Mouse (Mus musculus) embryonic facial prominence, embryonic 13.5 days (tissue): ENCODE data around the gene Ube2m. TPM values are rescaled to one million over a fixed set of nuclear protein-coding genes. Genes with fewer than 3 reads are reported as not detected.
A peak's percentile ranks its signal among the peaks of the same experiment; 100 is the strongest.
"Not testable (repeated sequence)": the region's sequence is repeated elsewhere in the genome, so short reads cannot be mapped to it uniquely, and the experiment has no call there.

Experiments
- ATAC-seq: fragments of 200-750 bp; cut with Nextera tagmentation; 2 replicates; pipeline ENCODE4 v1.8.0; 2017; ENCODE audit warnings: low read depth; ENCODE audit not compliant: insufficient number of reproducible peaks, insufficient read depth, low FRiP score, low TSS enrichment
- H3K27ac ChIP-seq: fragments of 300-500 bp; sonication (generic); 2 replicates; pipeline ENCODE4 v1.5.1; 2015; ENCODE audit warnings: moderate library complexity, mild to moderate bottlenecking, inconsistent platforms
- H3K27me3 ChIP-seq: fragments of 300-500 bp; sonication (generic); 2 replicates; pipeline ENCODE4 v1.6.1; 2015; ENCODE audit warnings: mild to moderate bottlenecking, inconsistent platforms
- H3K36me3 ChIP-seq: fragments of 300-500 bp; sonication (generic); 2 replicates; pipeline ENCODE4 v1.6.1; 2015; ENCODE audit warnings: mild to moderate bottlenecking, inconsistent platforms
- H3K4me1 ChIP-seq: fragments of 300-500 bp; sonication (generic); 2 replicates; pipeline ENCODE4 v1.6.1; 2015; ENCODE audit warnings: inconsistent platforms
- H3K4me2 ChIP-seq: fragments of 300-500 bp; sonication (generic); 2 replicates; pipeline ENCODE4 v1.6.1; 2015; ENCODE audit warnings: moderate library complexity, mild to moderate bottlenecking, inconsistent platforms
- H3K4me3 ChIP-seq: fragments of 300-500 bp; sonication (generic); 2 replicates; pipeline ENCODE4 v1.5.1; 2015; ENCODE audit warnings: mild to moderate bottlenecking, inconsistent platforms
- H3K9ac ChIP-seq: fragments of 300-500 bp; sonication (generic); 2 replicates; pipeline ENCODE4 v1.6.1; 2015; ENCODE audit warnings: mild to moderate bottlenecking, inconsistent platforms
- H3K9me3 ChIP-seq: fragments of 300-500 bp; sonication (generic); 2 replicates; pipeline ENCODE4 v1.6.1; 2016; ENCODE audit warnings: inconsistent platforms
- WGBS: fragments of 180-500 bp; shearing (Covaris S2); methylation state at CpG from one replicate; pipeline ENCODE4 v1.1.7; 2015; ENCODE audit warnings: mixed read lengths; 5-methylcytosine and 5-hydroxymethylcytosine counted together
- polyA plus RNA-seq: library from polyadenylated mRNA; unstranded; fragments of >200 nt; fragmentation: Nextera tagmentation; extraction: Ambion mirVana; gene quantifications from 2 replicates; pipeline ENCODE4 v1.2.1, GENCODE M21; 2015

Gene Ube2m
- polyA plus RNA-seq = 74.0 and 97.2 TPM in 2 replicates

GRCm38 (mm10) chr7:13037901-13038555, at the start of gene Ube2m:
Ube2m (minus strand) TSS chr7:13038275.
- WGBS = 0% methylated on average over 54 of the region's 65 CpGs
- peak; percentile 91 for ATAC-seq
- H3K9me3 ChIP-seq = no peaks in the 10 kb centered on the region

GRCm38 (mm10) chr7:13072293-13072692, 34.2 kb upstream of the Ube2m start:
- WGBS = 57% methylated on average over 5 of the region's 5 CpGs
- no peaks in the 10 kb centered on the region for H3K27me3 ChIP-seq
- H3K27ac ChIP-seq = no peak overlapping the region
- H3K4me1 ChIP-seq = no peaks in the 10 kb centered on the region
- no peak for ATAC-seq
- no peak overlapping the region for H3K4me2 ChIP-seq
- no peak overlapping the region for H3K4me3 ChIP-seq
- no peaks in the 10 kb centered on the region for H3K9me3 ChIP-seq
- H3K36me3 ChIP-seq = no peaks in the 10 kb centered on the region
- H3K9ac ChIP-seq = no peak overlapping the region

More at GRCm38 (mm10) chr7:13037901-13038555, at the start of gene Ube2m:
- Histone ChIP-seq H3K36me3 (peaks cover 23% of the 10 kb centered on the region), H3K4me1 (peaks cover 40% of the 10 kb centered on the region), H3K4me3 (peak within 1 kb of the TSS; percentile 77), H3K4me2 (peak within 1 kb of the TSS; percentile 88), H3K9ac (peak within 1 kb of the TSS; percentile 99), H3K27ac (peak within 1 kb of the TSS; percentile 100), H3K27me3 (peaks cover 24% of the 10 kb centered on the region)

- not testable (repeated sequence) for ATAC-seq, H3K27ac ChIP-seq, H3K9ac ChIP-seq, H3K4me2 ChIP-seq, H3K9me3 ChIP-seq, H3K36me3 ChIP-seq, H3K4me1 ChIP-seq, H3K4me3 ChIP-seq, H3K27me3 ChIP-seq
- WGBS = 55% methylated on average over 2 of the region's 2 CpGs
Observed at GRCm38 (mm10) chr7:13063399-13063798, 25.3 kb upstream of the Ube2m start.

GRCm38 (mm10) chr7:13059536-13059935, 21.5 kb upstream of the Ube2m start:
- Histone ChIP-seq H3K27ac (no peak overlapping the region), H3K4me1 (no peaks in the 10 kb centered on the region), H3K4me2 (no peak overlapping the region), H3K9me3 (no peaks in the 10 kb centered on the region), H3K27me3 (no peaks in the 10 kb centered on the region), H3K9ac (no peak overlapping the region), H3K36me3 (no peaks in the 10 kb centered on the region), H3K4me3 (no peak overlapping the region)
- 94% methylated on average over 9 of the region's 9 CpGs for WGBS
- ATAC-seq = no peak

GRCm38 (mm10) chr7:13056913-13057700, 19.0 kb upstream of the Ube2m start:
- Histone ChIP-seq H3K36me3 (no peaks in the 10 kb centered on the region), H3K4me1 (0 out of 2 replicates have a peak, but pooled peaks cover 5% of the 10 kb centered on the region), H3K9me3 (no peaks in the 10 kb centered on the region), H3K9ac (no peak overlapping the region), H3K4me3 (no peak overlapping the region), H3K27ac (no peak overlapping the region), H3K27me3 (no peaks in the 10 kb centered on the region), H3K4me2 (no peak overlapping the region)
- 52% methylated on average over 8 of the region's 8 CpGs for WGBS
- no peak for ATAC-seq

- Histone ChIP-seq H3K27ac (peak within 1 kb of the TSS; percentile 89), H3K36me3 (no peaks in the 10 kb centered on the region), H3K4me1 (0 out of 2 replicates have a peak, but pooled peaks cover 5% of the 10 kb centered on the region), H3K27me3 (no peaks in the 10 kb centered on the region), H3K9ac (peak within 1 kb of the TSS; percentile 72), H3K9me3 (no peaks in the 10 kb centered on the region), H3K4me2 (peak within 1 kb of the TSS; percentile 67), H3K4me3 (peak within 1 kb of the TSS; percentile 60)
- peak; percentile 95 for ATAC-seq
- under 1% methylated on average over 41 of the region's 41 CpGs for WGBS
Observed at GRCm38 (mm10) chr7:13054287-13055010, 16.4 kb upstream of the Ube2m start, which contains the start of gene Mzf1. Mzf1 (minus strand) TSS chr7:13054764.

GRCm38 (mm10) chr7:13053961-13054286, 15.8 kb upstream of the Ube2m start:
- H3K27me3 ChIP-seq = no peaks in the 10 kb centered on the region
- H3K4me3 ChIP-seq = peak overlapping the region; percentile 60
- ATAC-seq = no peak
- WGBS = 3% methylated on average over 15 of the region's 15 CpGs
- no peaks in the 10 kb centered on the region for H3K36me3 ChIP-seq
- no peaks in the 10 kb centered on the region for H3K9me3 ChIP-seq
- 0 out of 2 replicates have a peak, but pooled peaks cover 5% of the 10 kb centered on the region for H3K4me1 ChIP-seq
- peak overlapping the region; percentile 89 for H3K27ac ChIP-seq
- H3K4me2 ChIP-seq = peak overlapping the region; percentile 67
- H3K9ac ChIP-seq = peak overlapping the region; percentile 72

- peak overlapping the region; percentile 67 for H3K4me2 ChIP-seq
- WGBS = 94% methylated on average over 2 of the region's 2 CpGs
- no peaks in the 10 kb centered on the region for H3K9me3 ChIP-seq
- 0 out of 2 replicates have a peak, but pooled peaks cover 5% of the 10 kb centered on the region for H3K4me1 ChIP-seq
- H3K27me3 ChIP-seq = no peaks in the 10 kb centered on the region
- no peaks in the 10 kb centered on the region for H3K36me3 ChIP-seq
- H3K27ac ChIP-seq = no peak overlapping the region
- peak overlapping the region; percentile 60 for H3K4me3 ChIP-seq
- ATAC-seq = no peak
- peak overlapping the region; percentile 72; the same call in 1 of the 2 replicates for H3K9ac ChIP-seq
Observed at GRCm38 (mm10) chr7:13053501-13053900, 15.4 kb upstream of the Ube2m start.

- Histone ChIP-seq H3K27ac (no peak overlapping the region), H3K9ac (no peak overlapping the region), H3K4me1 (0 out of 2 replicates have a peak, but pooled peaks cover 5% of the 10 kb centered on the region), H3K9me3 (no peaks in the 10 kb centered on the region), H3K27me3 (no peaks in the 10 kb centered on the region), H3K4me3 (no peak overlapping the region), H3K4me2 (no peak overlapping the region), H3K36me3 (no peaks in the 10 kb centered on the region)
- 90% methylated on average over 13 of the region's 13 CpGs for WGBS
- ATAC-seq = no peak
Observed at GRCm38 (mm10) chr7:13053001-13053400, 14.9 kb upstream of the Ube2m start.

GRCm38 (mm10) chr7:13046084-13046483, 8.0 kb upstream of the Ube2m start:
- no peak overlapping the region for H3K4me3 ChIP-seq
- ATAC-seq = no peak; the same call in 1 of the 2 replicates

GRCm38 (mm10) chr7:13044254-13044625, 6.2 kb upstream of the Ube2m start:
- H3K4me2 ChIP-seq = peak overlapping the region; percentile 97
- WGBS = 5% methylated on average over 23 of the region's 23 CpGs
- no peak overlapping the region for H3K27ac ChIP-seq
- peaks cover 52% of the 10 kb centered on the region for H3K27me3 ChIP-seq
- H3K4me3 ChIP-seq = peak overlapping the region; percentile 51
- no peaks in the 10 kb centered on the region for H3K9me3 ChIP-seq
- no peaks in the 10 kb centered on the region for H3K36me3 ChIP-seq
- peaks cover 13% of the 10 kb centered on the region for H3K4me1 ChIP-seq
- ATAC-seq = peak; percentile 4; the same call in 1 of the 2 replicates
- peak overlapping the region; percentile 78 for H3K9ac ChIP-seq

More at GRCm38 (mm10) chr7:13046084-13046483, 8.0 kb upstream of the Ube2m start:
- H3K4me2 ChIP-seq = no peak overlapping the region
- H3K9ac ChIP-seq = no peak overlapping the region
- H3K27ac ChIP-seq = no peak overlapping the region
- peaks cover 47% of the 10 kb centered on the region for H3K27me3 ChIP-seq
- no peaks in the 10 kb centered on the region for H3K9me3 ChIP-seq
- H3K36me3 ChIP-seq = no peaks in the 10 kb centered on the region
- 6% methylated on average over 2 of the region's 2 CpGs for WGBS
- peaks cover 13% of the 10 kb centered on the region for H3K4me1 ChIP-seq
